Mouse (Mus musculus) liver, adult 2 months (tissue): ENCODE data around the gene Dct.

ENCODE experiments used
- CTCF ChIP-seq: fragments of 200-500 bp; IDR thresholded peaks from 2 replicates; pipeline ENCODE4 v1.5.1; 2011; ENCODE audit warnings: low read depth, low read length, control low read depth
- POLR2A ChIP-seq: fragments of 200-500 bp; IDR thresholded peaks from 2 replicates; pipeline ENCODE4 v1.6.1; 2011; ENCODE audit warnings: low read length, control low read depth; ENCODE audit not compliant: insufficient read depth; ENCODE audit errors: extremely low read depth

GRCm38 (mm10) chr14:118089215-118089805, 37.3 kb upstream of the Dct start:
- TF ChIP-seq POLR2A, result no peak
- TF ChIP-seq CTCF, result no peak
